In the genomic region with DNA sequence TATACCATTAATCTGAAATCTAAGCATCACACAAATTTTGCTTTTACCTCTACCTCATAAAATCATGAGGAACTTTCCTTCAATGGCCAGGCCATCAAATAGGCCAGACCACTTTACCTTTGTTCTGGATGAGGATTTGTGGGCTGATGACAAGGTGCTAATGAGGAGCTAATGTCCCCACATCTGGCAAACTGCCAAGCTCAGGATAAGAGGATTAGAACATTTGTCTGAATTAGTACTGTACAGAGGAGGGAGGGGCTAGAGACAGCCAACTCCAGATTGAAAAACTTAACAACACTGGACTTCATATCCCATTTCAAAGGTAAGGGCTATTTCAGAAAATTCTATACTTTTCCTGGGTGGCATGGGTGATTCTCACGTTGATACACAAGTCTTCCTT, we compare ENCODE assay signal across 17 mouse cellular contexts.
DNase-seq lines count a peak whose midpoint lies in the region; ATAC-seq and TF ChIP-seq lines count a peak whose summit lies in the region.
"Had no signal": no experiment of that assay in that cellular context is flagged by ENCODE, and none has a peak within 500 bp of the region (broad histone marks: within the 10 kb centered on the region; RNA-seq: fewer than 3 reads in every experiment).

No protein-coding gene starts in this region.

- H3K9me3 ChIP-seq in hindbrain, embryonic 16.5 days (ENCODE audit: control insufficient read depth, low read length) = no peaks in the 10 kb centered on the region
- no peaks in the 10 kb centered on the region for H3K9me3 ChIP-seq in hindbrain, embryonic 11.5 days (ENCODE audit: control insufficient read depth, low read length)
- no peaks in the 10 kb centered on the region for H3K9me3 ChIP-seq in forebrain, embryonic 14.5 days (replicated peaks; ENCODE audit: control insufficient read depth, low read length)
- H3K9me3 ChIP-seq in midbrain, postnatal 0 days (ENCODE audit: low read length) = no peaks in the 10 kb centered on the region
- H3K9me3 ChIP-seq: hindbrain, embryonic 15.5 days; lung, embryonic 15.5 days had no signal

- no peaks in the 10 kb centered on the region for H3K36me3 ChIP-seq in hindbrain, embryonic 16.5 days (ENCODE audit: control insufficient read depth, insufficient read depth, low read length)
- H3K36me3 ChIP-seq in hindbrain, embryonic 11.5 days (ENCODE audit: control insufficient read depth, insufficient read depth, low read length) = no peaks in the 10 kb centered on the region
- H3K36me3 ChIP-seq in forebrain, embryonic 14.5 days (ENCODE audit: control insufficient read depth, insufficient read depth, low read length) = no peaks in the 10 kb centered on the region
- H3K36me3 ChIP-seq in midbrain, postnatal 0 days (ENCODE audit: insufficient read depth, low read length) = no peaks in the 10 kb centered on the region
- H3K36me3 ChIP-seq: hindbrain, embryonic 15.5 days; lung, embryonic 15.5 days had no signal

- no peak overlapping the region for H3K4me2 ChIP-seq in hindbrain, embryonic 16.5 days (ENCODE audit: low read length)
- H3K4me2 ChIP-seq in hindbrain, embryonic 11.5 days (replicated peaks; ENCODE audit: low read depth, low read length) = no peak overlapping the region
- no peak overlapping the region for H3K4me2 ChIP-seq in forebrain, embryonic 14.5 days (ENCODE audit: low read length)
- H3K4me2 ChIP-seq in midbrain, postnatal 0 days (ENCODE audit: low read depth, low read length, poor library complexity, severe bottlenecking) = no peak overlapping the region
- H3K4me2 ChIP-seq: heart, embryonic 11.5 days; hindbrain, embryonic 15.5 days; lung, embryonic 15.5 days had no signal

- peak; percentile 16 to 28 for DNase-seq in cerebellum, postnatal 10 days
- DNase-seq in cerebellum, adult 9-10 months = no peak
- no peak for DNase-seq in hindbrain, embryonic 11.5 days (ENCODE audit: low spot score)
- peak; percentile 77 for DNase-seq in forebrain, embryonic 14.5 days (ENCODE audit: low spot score)
- DNase-seq in midbrain, postnatal 0 days (ENCODE audit: low spot score) = peak; percentile 51
- DNase-seq in adrenal gland, postnatal 36 days = no peak
- no peak for DNase-seq in ovary, postnatal 14 days (ENCODE audit: low spot score)
- DNase-seq: cerebellum, adult 11 months; kidney, adult 2 months; kidney, postnatal 25 days; right cerebral cortex, adult 18-20 months; thymus, postnatal 14 days had no signal

- no peak overlapping the region for H3K4me3 ChIP-seq in hindbrain, embryonic 16.5 days (ENCODE audit: low read length)
- H3K4me3 ChIP-seq in hindbrain, embryonic 11.5 days (ENCODE audit: low read depth, low read length) = no peak overlapping the region
- H3K4me3 ChIP-seq in forebrain, embryonic 14.5 days (ENCODE audit: low read depth, low read length) = no peak overlapping the region
- no peak overlapping the region for H3K4me3 ChIP-seq in midbrain, postnatal 0 days (ENCODE audit: low read depth, low read length)
- H3K4me3 ChIP-seq: hindbrain, embryonic 15.5 days; lung, embryonic 15.5 days; myocyte had no signal

- no peak for TF ChIP-seq CTCF in midbrain, postnatal 0 days (IDR thresholded peaks at IDR 0.05)

- no peak overlapping the region for H3K27ac ChIP-seq in hindbrain, embryonic 16.5 days (ENCODE audit: low read depth, low read length)
- no peak overlapping the region for H3K27ac ChIP-seq in hindbrain, embryonic 11.5 days (ENCODE audit: low read depth, low read length)
- no peak overlapping the region for H3K27ac ChIP-seq in forebrain, embryonic 14.5 days (ENCODE audit: low read depth, low read length)
- no peak overlapping the region for H3K27ac ChIP-seq in midbrain, postnatal 0 days (ENCODE audit: low read depth, low read length)
- H3K27ac ChIP-seq: hindbrain, embryonic 15.5 days; lung, embryonic 15.5 days had no signal

- no peaks in the 10 kb centered on the region for H3K27me3 ChIP-seq in hindbrain, embryonic 16.5 days (replicated peaks; ENCODE audit: control insufficient read depth, insufficient read depth, low read length)
- H3K27me3 ChIP-seq in hindbrain, embryonic 11.5 days (ENCODE audit: control insufficient read depth, insufficient read depth, low read length) = no peaks in the 10 kb centered on the region
- H3K27me3 ChIP-seq in forebrain, embryonic 14.5 days (replicated peaks; ENCODE audit: control insufficient read depth, insufficient read depth, low read length) = no peaks in the 10 kb centered on the region
- no peaks in the 10 kb centered on the region for H3K27me3 ChIP-seq in midbrain, postnatal 0 days (ENCODE audit: insufficient read depth, low read length)
- H3K27me3 ChIP-seq: hindbrain, embryonic 15.5 days; lung, embryonic 15.5 days had no signal

- H3K4me1 ChIP-seq in hindbrain, embryonic 16.5 days (ENCODE audit: control insufficient read depth, insufficient read depth, low read depth, low read length) = peaks cover 4% of the 10 kb centered on the region
- H3K4me1 ChIP-seq in hindbrain, embryonic 11.5 days (replicated peaks; ENCODE audit: control insufficient read depth, insufficient read depth, low read length) = no peaks in the 10 kb centered on the region
- peaks cover 15% of the 10 kb centered on the region for H3K4me1 ChIP-seq in forebrain, embryonic 14.5 days (ENCODE audit: control insufficient read depth, insufficient read depth, low read length)
- H3K4me1 ChIP-seq in midbrain, postnatal 0 days (ENCODE audit: insufficient read depth, low read length) = no peaks in the 10 kb centered on the region
- H3K4me1 ChIP-seq: lung, embryonic 15.5 days had no signal

- ATAC-seq in hindbrain, embryonic 16.5 days = peak; percentile 42; the same call in 1 of the 2 replicates
- no peak for ATAC-seq in hindbrain, embryonic 11.5 days (ENCODE audit: low FRiP score)
- ATAC-seq in forebrain, embryonic 14.5 days = peak; percentile 85
- ATAC-seq in midbrain, postnatal 0 days (ENCODE audit: low FRiP score) = 0 out of 2 replicates have a peak, but pooled peaks have one; percentile 34

- 86% methylated on average over 1 of the region's 1 CpGs for WGBS in hindbrain, embryonic 16.5 days
- WGBS in hindbrain, embryonic 11.5 days = 69% methylated on average over 1 of the region's 1 CpGs
- WGBS in forebrain, embryonic 14.5 days = 18% methylated on average over 1 of the region's 1 CpGs
- WGBS in midbrain, postnatal 0 days = 47% methylated on average over 1 of the region's 1 CpGs

- H3K9ac ChIP-seq in hindbrain, embryonic 16.5 days (ENCODE audit: low read depth, low read length) = no peak overlapping the region
- no peak overlapping the region for H3K9ac ChIP-seq in hindbrain, embryonic 11.5 days (ENCODE audit: low read depth, low read length)
- no peak overlapping the region for H3K9ac ChIP-seq in forebrain, embryonic 14.5 days (ENCODE audit: low read length)
- H3K9ac ChIP-seq in midbrain, postnatal 0 days (replicated peaks; ENCODE audit: low read length, poor library complexity, severe bottlenecking) = no peak overlapping the region
- H3K9ac ChIP-seq: hindbrain, embryonic 15.5 days; lung, embryonic 15.5 days had no signal

Comparison
In these comparisons a context has a peak if more than half of its experiments do, and no peak if none do; other contexts are left out.
1. DNase-seq: peak in cerebellum, postnatal 10 days (2 of 2), forebrain, embryonic 14.5 days (single experiment) and midbrain, postnatal 0 days (single experiment); none in cerebellum, adult 9-10 months (single experiment), hindbrain, embryonic 11.5 days (single experiment), adrenal gland, postnatal 36 days (0 of 2) and ovary, postnatal 14 days (single experiment).